In genomic region chr2:158193611-158194336, GRCm38 (mm10) we compare ENCODE assay signal across 16 mouse cellular contexts. TPM values are rescaled to one million over a fixed set of nuclear protein-coding genes. Genes with fewer than 3 reads are reported as not detected.
DNase-seq lines count a peak whose midpoint lies in the region; ATAC-seq and TF ChIP-seq lines count a peak whose summit lies in the region.
"Had no signal": no experiment of that assay in that cellular context is flagged by ENCODE, and none has a peak within 500 bp of the region (broad histone marks: within the 10 kb centered on the region; RNA-seq: fewer than 3 reads in every experiment).

No protein-coding gene starts in this region.

- peaks cover 7% of the 10 kb centered on the region for H3K4me1 ChIP-seq in forebrain, embryonic 14.5 days (ENCODE audit: control insufficient read depth, insufficient read depth, low read length)
- peaks cover 20% of the 10 kb centered on the region for H3K4me1 ChIP-seq in hindbrain, embryonic 16.5 days (ENCODE audit: control insufficient read depth, insufficient read depth, low read depth, low read length)
- peaks cover 20% of the 10 kb centered on the region; the same call in 1 of the 2 replicates for H3K4me1 ChIP-seq in midbrain, postnatal 0 days (ENCODE audit: insufficient read depth, low read length)
- H3K4me1 ChIP-seq in heart, embryonic 12.5 days (replicated peaks) = peaks cover 8% of the 10 kb centered on the region; the same call in 1 of the 2 replicates

- 0 out of 2 replicates have a peak, but pooled peaks have one; percentile 34 for ATAC-seq in forebrain, embryonic 14.5 days
- peak; percentile 70 for ATAC-seq in hindbrain, embryonic 16.5 days
- peak; percentile 60; the same call in 1 of the 2 replicates for ATAC-seq in midbrain, postnatal 0 days (ENCODE audit: low FRiP score)
- no peak for ATAC-seq in heart, embryonic 12.5 days (ENCODE audit: insufficient number of reproducible peaks, low FRiP score)

- H3K4me2 ChIP-seq in forebrain, embryonic 14.5 days (ENCODE audit: low read length) = no peak overlapping the region
- no peak overlapping the region for H3K4me2 ChIP-seq in hindbrain, embryonic 16.5 days (ENCODE audit: low read length)
- no peak overlapping the region for H3K4me2 ChIP-seq in midbrain, postnatal 0 days (ENCODE audit: low read depth, low read length, poor library complexity, severe bottlenecking)
- no peak overlapping the region for H3K4me2 ChIP-seq in heart, embryonic 12.5 days
- H3K4me2 ChIP-seq: liver, embryonic 13.5 days had no signal

- 12% methylated on average over 10 of the region's 10 CpGs for WGBS in forebrain, embryonic 14.5 days
- 24% methylated on average over 10 of the region's 10 CpGs for WGBS in hindbrain, embryonic 16.5 days
- whole genome bisulfite sequencing in midbrain, postnatal 0 days = 10% methylated on average over 10 of the region's 10 CpGs
- WGBS in heart, embryonic 12.5 days = 50% methylated on average over 10 of the region's 10 CpGs

- DNase-seq in embryo, embryonic 10.5 days (ENCODE audit: low spot score) = peak; percentile 56
- DNase-seq in forebrain, embryonic 14.5 days (ENCODE audit: low spot score) = peak; percentile 72
- peak; percentile 86 for DNase-seq in midbrain, postnatal 0 days (ENCODE audit: low spot score)
- DNase-seq in right cerebral cortex, postnatal 25 days = no peak
- DNase-seq in thymus, postnatal 0 days (ENCODE audit: low spot score) = no peak
- no peak for DNase-seq in adrenal gland, adult 2 months
- DNase-seq: cerebellum, adult 18-20 months; kidney, adult 9 months; left cerebral cortex, postnatal 4 days; liver, embryonic 13.5 days; lung, postnatal 36 days had no signal

- peak overlapping the region; percentile 40; the same call in 1 of the 2 replicates for H3K27ac ChIP-seq in forebrain, embryonic 14.5 days (ENCODE audit: low read depth, low read length)
- H3K27ac ChIP-seq in hindbrain, embryonic 16.5 days (ENCODE audit: low read depth, low read length) = peak overlapping the region; percentile 52
- H3K27ac ChIP-seq in midbrain, postnatal 0 days (ENCODE audit: low read depth, low read length) = peak overlapping the region; percentile 74
- no peak overlapping the region for H3K27ac ChIP-seq in heart, embryonic 12.5 days (ENCODE audit: poor library complexity, severe bottlenecking)
- H3K27ac ChIP-seq: layer of hippocampus, adult 2 months; liver, embryonic 13.5 days had no signal

- no peaks in the 10 kb centered on the region for H3K36me3 ChIP-seq in forebrain, embryonic 14.5 days (ENCODE audit: control insufficient read depth, insufficient read depth, low read length)
- H3K36me3 ChIP-seq in hindbrain, embryonic 16.5 days (ENCODE audit: control insufficient read depth, insufficient read depth, low read length) = no peaks in the 10 kb centered on the region
- no peaks in the 10 kb centered on the region for H3K36me3 ChIP-seq in midbrain, postnatal 0 days (ENCODE audit: insufficient read depth, low read length)
- H3K36me3 ChIP-seq in heart, embryonic 12.5 days = no peaks in the 10 kb centered on the region
- H3K36me3 ChIP-seq: liver, embryonic 13.5 days had no signal

- H3K4me3 ChIP-seq in forebrain, embryonic 14.5 days (ENCODE audit: low read depth, low read length) = no peak overlapping the region
- no peak overlapping the region for H3K4me3 ChIP-seq in hindbrain, embryonic 16.5 days (ENCODE audit: low read length)
- H3K4me3 ChIP-seq in midbrain, postnatal 0 days (ENCODE audit: low read depth, low read length) = no peak overlapping the region
- H3K4me3 ChIP-seq in heart, embryonic 12.5 days = no peak overlapping the region
- H3K4me3 ChIP-seq: erythroblast, embryonic 14.5 days; layer of hippocampus, adult 2 months; liver, embryonic 13.5 days had no signal

- no peak overlapping the region for H3K9ac ChIP-seq in forebrain, embryonic 14.5 days (ENCODE audit: low read length)
- H3K9ac ChIP-seq in hindbrain, embryonic 16.5 days (ENCODE audit: low read depth, low read length) = peak overlapping the region; percentile 3; the same call in 1 of the 2 replicates
- H3K9ac ChIP-seq in midbrain, postnatal 0 days (replicated peaks; ENCODE audit: low read length, poor library complexity, severe bottlenecking) = no peak overlapping the region
- H3K9ac ChIP-seq in heart, embryonic 12.5 days = no peak overlapping the region
- H3K9ac ChIP-seq: liver, embryonic 13.5 days had no signal

- H3K9me3 ChIP-seq in forebrain, embryonic 14.5 days (replicated peaks; ENCODE audit: control insufficient read depth, low read length) = no peaks in the 10 kb centered on the region
- no peaks in the 10 kb centered on the region for H3K9me3 ChIP-seq in hindbrain, embryonic 16.5 days (ENCODE audit: control insufficient read depth, low read length)
- no peaks in the 10 kb centered on the region for H3K9me3 ChIP-seq in midbrain, postnatal 0 days (ENCODE audit: low read length)
- no peaks in the 10 kb centered on the region for H3K9me3 ChIP-seq in heart, embryonic 12.5 days (replicated peaks)
- H3K9me3 ChIP-seq: liver, embryonic 13.5 days had no signal

- no peak for TF ChIP-seq CTCF in midbrain, postnatal 0 days (IDR thresholded peaks at IDR 0.05)

- H3K27me3 ChIP-seq in forebrain, embryonic 14.5 days (replicated peaks; ENCODE audit: control insufficient read depth, insufficient read depth, low read length) = no peaks in the 10 kb centered on the region
- no peaks in the 10 kb centered on the region for H3K27me3 ChIP-seq in hindbrain, embryonic 16.5 days (replicated peaks; ENCODE audit: control insufficient read depth, insufficient read depth, low read length)
- no peaks in the 10 kb centered on the region for H3K27me3 ChIP-seq in midbrain, postnatal 0 days (ENCODE audit: insufficient read depth, low read length)
- 0 out of 2 replicates have a peak, but pooled peaks cover 10% of the 10 kb centered on the region for H3K27me3 ChIP-seq in heart, embryonic 12.5 days (replicated peaks)

RNA-seq across cellular contexts. Expression of gene D630003M21Rik, which starts 35.2 kb away (rescaled TPM):
- 1.5 and 2.2 TPM in 2 replicates for polyA plus RNA-seq in forebrain, embryonic 14.5 days (2014; fragmentation: Nextera tagmentation; extraction: Ambion mirVana)
- 1.9 and 2.1 TPM in 2 replicates for polyA plus RNA-seq in hindbrain, embryonic 16.5 days (2015; fragmentation: Nextera tagmentation; extraction: Ambion mirVana)
- 4.6 and 5.5 TPM in 2 replicates for total RNA-seq in midbrain, postnatal 0 days (2014; rRNA removed)
- 1.1 and 1.5 TPM in 2 replicates for polyA plus RNA-seq in midbrain, postnatal 0 days (2015; fragmentation: Nextera tagmentation; extraction: Ambion mirVana)
- polyA plus RNA-seq in heart, embryonic 12.5 days (2016; fragmentation: Nextera tagmentation; extraction: Ambion mirVana) = 1.1 and 1.5 TPM in 2 replicates
- 0.35 and 0.47 TPM in 2 replicates for polyA plus RNA-seq in thymus, postnatal 0 days (2015; fragmentation: Nextera tagmentation; extraction: Ambion mirVana)
- 1 to 10 TPM; 1.4 to 4.1 TPM for total RNA-seq in adrenal gland, adult 2 months (2021)
- 3.1 and 6.5 TPM in 2 replicates for polyA plus RNA-seq in adrenal gland, adult 2 months (2012; rRNA removed)
- total RNA-seq: common myeloid progenitor, adult 5-6 weeks had no signal

RNA-seq across cellular contexts. Expression of gene Tgm2, which starts 47.5 kb away (rescaled TPM):
- polyA plus RNA-seq in forebrain, embryonic 14.5 days (2014; fragmentation: Nextera tagmentation; extraction: Ambion mirVana) = 5.0 and 7.0 TPM in 2 replicates
- 7.9 and 11.4 TPM in 2 replicates for polyA plus RNA-seq in hindbrain, embryonic 16.5 days (2015; fragmentation: Nextera tagmentation; extraction: Ambion mirVana)
- 13.3 and 16.0 TPM in 2 replicates for total RNA-seq in midbrain, postnatal 0 days (2014; rRNA removed)
- polyA plus RNA-seq in midbrain, postnatal 0 days (2015; fragmentation: Nextera tagmentation; extraction: Ambion mirVana) = 6.8 and 8.6 TPM in 2 replicates
- 227 and 231 TPM in 2 replicates for polyA plus RNA-seq in heart, embryonic 12.5 days (2016; fragmentation: Nextera tagmentation; extraction: Ambion mirVana)
- 8.5 and 9.0 TPM in 2 replicates for polyA plus RNA-seq in thymus, postnatal 0 days (2015; fragmentation: Nextera tagmentation; extraction: Ambion mirVana)
- 100 to 1,000 TPM in 1 of 2 experiments, 10 to 100 TPM in 1; 63.6 to 105 TPM for total RNA-seq in adrenal gland, adult 2 months (2021)
- polyA plus RNA-seq in adrenal gland, adult 2 months (2012; rRNA removed) = 66.9 and 71.9 TPM in 2 replicates

Comparison
In these comparisons a context has a peak if more than half of its experiments do, and no peak if none do; other contexts are left out.
1. DNase-seq: peak in embryo, embryonic 10.5 days (single experiment), forebrain, embryonic 14.5 days (single experiment) and midbrain, postnatal 0 days (single experiment); none in right cerebral cortex, postnatal 25 days (single experiment), thymus, postnatal 0 days (single experiment) and adrenal gland, adult 2 months (single experiment).